In the genomic region with DNA sequence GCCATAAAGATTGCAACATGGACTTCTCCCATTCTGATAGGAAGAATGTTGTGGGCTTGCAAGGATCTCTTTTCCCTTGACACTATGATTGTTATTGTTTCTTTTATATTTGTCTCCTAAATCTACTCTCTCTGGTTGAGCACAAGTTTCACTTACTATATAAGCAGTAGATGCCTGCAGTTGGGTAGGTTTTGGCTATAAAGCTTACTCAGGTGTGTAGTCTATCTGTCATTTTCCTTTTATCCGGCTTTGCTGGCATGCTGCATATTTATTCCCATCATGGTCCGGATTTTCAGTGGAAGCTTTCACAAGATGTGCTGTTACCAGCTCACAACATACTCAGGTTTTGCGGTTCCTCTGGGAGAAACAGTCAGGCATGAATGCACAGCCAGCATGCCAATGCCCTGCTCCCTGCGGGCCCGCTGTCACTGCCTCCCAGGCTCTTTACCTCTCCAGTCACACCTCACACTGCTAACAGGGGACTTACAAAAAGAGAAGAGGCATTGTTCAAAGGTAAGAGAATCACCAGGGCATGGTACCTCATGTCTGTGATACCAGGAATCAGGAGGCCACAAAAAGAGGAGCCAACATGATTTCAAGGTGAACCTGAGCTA, we compare ENCODE assay signal across 24 mouse cellular contexts. TPM values are rescaled to one million over a fixed set of nuclear protein-coding genes. Genes with fewer than 3 reads are reported as not detected.
DNase-seq lines count a peak whose midpoint lies in the region; ATAC-seq and TF ChIP-seq lines count a peak whose summit lies in the region.
"Had no signal": no experiment of that assay in that cellular context is flagged by ENCODE, and none has a peak within 500 bp of the region (broad histone marks: within the 10 kb centered on the region; RNA-seq: fewer than 3 reads in every experiment).

No protein-coding gene starts in this region.

- H3K36me3 ChIP-seq in hindbrain, embryonic 15.5 days, result no peaks in the 10 kb centered on the region
- no peaks in the 10 kb centered on the region for H3K36me3 ChIP-seq in hindbrain, embryonic 12.5 days
- no peaks in the 10 kb centered on the region for H3K36me3 ChIP-seq in kidney, postnatal 0 days (ENCODE audit: insufficient read depth, low read length)
- H3K36me3 ChIP-seq in midbrain, embryonic 14.5 days (ENCODE audit: control insufficient read depth, insufficient read depth, low read length), result no peaks in the 10 kb centered on the region
- H3K36me3 ChIP-seq in neural tube, embryonic 12.5 days, result no peaks in the 10 kb centered on the region
- H3K36me3 ChIP-seq: embryonic facial prominence, embryonic 15.5 days; limb, embryonic 12.5 days; liver, embryonic 12.5 days; midbrain, embryonic 12.5 days had no signal

- H3K4me3 ChIP-seq in hindbrain, embryonic 15.5 days, result no peak overlapping the region
- no peak overlapping the region for H3K4me3 ChIP-seq in hindbrain, embryonic 12.5 days
- H3K4me3 ChIP-seq in kidney, postnatal 0 days (replicated peaks; ENCODE audit: low read depth, low read length), result no peak overlapping the region
- H3K4me3 ChIP-seq in midbrain, embryonic 14.5 days (replicated peaks; ENCODE audit: low read depth, low read length), result no peak overlapping the region
- no peak overlapping the region for H3K4me3 ChIP-seq in neural tube, embryonic 12.5 days
- H3K4me3 ChIP-seq: embryonic facial prominence, embryonic 15.5 days; layer of hippocampus, adult 2 months; limb, embryonic 12.5 days; liver, embryonic 12.5 days; midbrain, embryonic 12.5 days had no signal

- no peak overlapping the region for H3K4me2 ChIP-seq in hindbrain, embryonic 15.5 days
- no peak overlapping the region for H3K4me2 ChIP-seq in hindbrain, embryonic 12.5 days (replicated peaks)
- no peak overlapping the region for H3K4me2 ChIP-seq in kidney, postnatal 0 days (ENCODE audit: low read length)
- no peak overlapping the region for H3K4me2 ChIP-seq in midbrain, embryonic 14.5 days (ENCODE audit: low read length)
- H3K4me2 ChIP-seq in neural tube, embryonic 12.5 days (replicated peaks), result no peak overlapping the region
- H3K4me2 ChIP-seq: embryonic facial prominence, embryonic 15.5 days; limb, embryonic 12.5 days; liver, embryonic 12.5 days; midbrain, embryonic 12.5 days had no signal

- H3K9me3 ChIP-seq in hindbrain, embryonic 15.5 days, result no peaks in the 10 kb centered on the region
- H3K9me3 ChIP-seq in hindbrain, embryonic 12.5 days (replicated peaks), result no peaks in the 10 kb centered on the region
- no peaks in the 10 kb centered on the region for H3K9me3 ChIP-seq in kidney, postnatal 0 days (replicated peaks; ENCODE audit: low read length)
- no peaks in the 10 kb centered on the region for H3K9me3 ChIP-seq in midbrain, embryonic 14.5 days (ENCODE audit: control insufficient read depth, low read length)
- no peaks in the 10 kb centered on the region for H3K9me3 ChIP-seq in neural tube, embryonic 12.5 days
- H3K9me3 ChIP-seq: embryonic facial prominence, embryonic 15.5 days; limb, embryonic 12.5 days; liver, embryonic 12.5 days; midbrain, embryonic 12.5 days had no signal

- H3K4me1 ChIP-seq in hindbrain, embryonic 15.5 days (replicated peaks), result no peaks in the 10 kb centered on the region
- H3K4me1 ChIP-seq in hindbrain, embryonic 12.5 days, result no peaks in the 10 kb centered on the region; the same call in 1 of the 2 replicates
- no peaks in the 10 kb centered on the region for H3K4me1 ChIP-seq in kidney, postnatal 0 days (replicated peaks; ENCODE audit: insufficient read depth, low read length)
- H3K4me1 ChIP-seq in midbrain, embryonic 14.5 days (ENCODE audit: control insufficient read depth, insufficient read depth, low read length), result no peaks in the 10 kb centered on the region
- H3K4me1 ChIP-seq in neural tube, embryonic 12.5 days, result no peaks in the 10 kb centered on the region
- H3K4me1 ChIP-seq: embryonic facial prominence, embryonic 15.5 days; limb, embryonic 12.5 days; liver, embryonic 12.5 days; midbrain, embryonic 12.5 days had no signal

- H3K9ac ChIP-seq in hindbrain, embryonic 15.5 days, result no peak overlapping the region
- H3K9ac ChIP-seq in hindbrain, embryonic 12.5 days, result no peak overlapping the region
- no peak overlapping the region for H3K9ac ChIP-seq in kidney, postnatal 0 days (ENCODE audit: low read depth, low read length)
- no peak overlapping the region for H3K9ac ChIP-seq in midbrain, embryonic 14.5 days (replicated peaks; ENCODE audit: low read length)
- no peak overlapping the region for H3K9ac ChIP-seq in neural tube, embryonic 12.5 days
- H3K9ac ChIP-seq: embryonic facial prominence, embryonic 15.5 days; limb, embryonic 12.5 days; liver, embryonic 12.5 days; midbrain, embryonic 12.5 days had no signal

- no peak for TF ChIP-seq CTCF in kidney, postnatal 0 days (IDR thresholded peaks at IDR 0.05; ENCODE audit: low read depth)

- ATAC-seq in hindbrain, embryonic 15.5 days (ENCODE audit: low FRiP score, low read depth), result 0 out of 2 replicates have a peak, but pooled peaks have one; percentile 30
- no peak for ATAC-seq in hindbrain, embryonic 12.5 days (ENCODE audit: low FRiP score)
- ATAC-seq in kidney, postnatal 0 days (replicated peaks; ENCODE audit: low FRiP score, low read depth), result peak; percentile 71; the same call in 1 of the 2 replicates
- no peak for ATAC-seq in midbrain, embryonic 14.5 days (ENCODE audit: low FRiP score, low TSS enrichment)
- ATAC-seq in neural tube, embryonic 12.5 days (ENCODE audit: low FRiP score, low read depth), result peak; percentile 48; the same call in 1 of the 2 replicates
- ATAC-seq: forebrain, embryonic 16.5 days; inflammation-experienced regulatory T-cells, adult 6 months; liver, embryonic 12.5 days had no signal

- peak overlapping the region; percentile 42 for H3K27ac ChIP-seq in hindbrain, embryonic 15.5 days (replicated peaks)
- no peak overlapping the region for H3K27ac ChIP-seq in hindbrain, embryonic 12.5 days
- H3K27ac ChIP-seq in kidney, postnatal 0 days, result no peak overlapping the region
- no peak overlapping the region; the same call in 1 of the 2 replicates for H3K27ac ChIP-seq in midbrain, embryonic 14.5 days (replicated peaks; ENCODE audit: low read depth, low read length)
- H3K27ac ChIP-seq in neural tube, embryonic 12.5 days, result no peak overlapping the region
- H3K27ac ChIP-seq: embryonic facial prominence, embryonic 15.5 days; layer of hippocampus, adult 2 months; limb, embryonic 12.5 days; liver, embryonic 12.5 days; midbrain, embryonic 12.5 days had no signal

- WGBS in hindbrain, embryonic 15.5 days, result 74% methylated on average over 5 of the region's 5 CpGs
- 79% methylated on average over 5 of the region's 5 CpGs for WGBS in hindbrain, embryonic 12.5 days
- 24% methylated on average over 5 of the region's 5 CpGs for WGBS in kidney, postnatal 0 days
- 66% methylated on average over 5 of the region's 5 CpGs for WGBS in midbrain, embryonic 14.5 days
- 81% methylated on average over 5 of the region's 5 CpGs for WGBS in neural tube, embryonic 12.5 days

- no peaks in the 10 kb centered on the region for H3K27me3 ChIP-seq in hindbrain, embryonic 15.5 days
- no peaks in the 10 kb centered on the region for H3K27me3 ChIP-seq in hindbrain, embryonic 12.5 days
- H3K27me3 ChIP-seq in kidney, postnatal 0 days (ENCODE audit: insufficient read depth, low read length), result no peaks in the 10 kb centered on the region
- H3K27me3 ChIP-seq in midbrain, embryonic 14.5 days (ENCODE audit: control insufficient read depth, insufficient read depth, low read length), result no peaks in the 10 kb centered on the region
- no peaks in the 10 kb centered on the region for H3K27me3 ChIP-seq in neural tube, embryonic 12.5 days (replicated peaks)
- H3K27me3 ChIP-seq: embryonic facial prominence, embryonic 15.5 days; limb, embryonic 12.5 days; liver, embryonic 12.5 days; midbrain, embryonic 12.5 days had no signal

- DNase-seq in kidney, postnatal 0 days (ENCODE audit: low spot score), result peak; percentile 59
- no peak for DNase-seq in kidney, adult 18-20 months
- DNase-seq in midbrain, embryonic 14.5 days, result peak; percentile 24
- no peak for DNase-seq in ovary, postnatal 14 days (ENCODE audit: low spot score)
- DNase-seq in right cerebral cortex, postnatal 4 days, result no peak
- DNase-seq: cerebellum, adult 11 months; cerebellum, adult 9-11 months; gastrocnemius, postnatal 10 days; heart, adult 18-20 months; kidney, adult 8-10 months; lung, adult 18-20 months; lung, postnatal 10 days; thymus, adult 18-20 months; thymus, postnatal 36 days had no signal

RNA-seq across cellular contexts. Expression of a gene that starts 37.3 kb away (rescaled TPM):
- polyA plus RNA-seq in hindbrain, embryonic 15.5 days (2015; fragmentation: Nextera tagmentation; extraction: Ambion mirVana), result 81.5 and 84.8 TPM in 2 replicates
- 20.1 and 25.7 TPM in 2 replicates for polyA plus RNA-seq in hindbrain, embryonic 12.5 days (2016; fragmentation: Nextera tagmentation; extraction: Ambion mirVana)
- polyA plus RNA-seq in kidney, postnatal 0 days (2015; fragmentation: Nextera tagmentation; extraction: Ambion mirVana), result 0.28 and 0.41 TPM in 2 replicates
- polyA plus RNA-seq in midbrain, embryonic 14.5 days (2014; fragmentation: Nextera tagmentation; extraction: Ambion mirVana), result 125 and 140 TPM in 2 replicates
- 36.0 and 41.8 TPM in 2 replicates for polyA plus RNA-seq in neural tube, embryonic 12.5 days (2016; fragmentation: Nextera tagmentation; extraction: Ambion mirVana)

RNA-seq across cellular contexts. Expression of a gene that starts 54.1 kb away (rescaled TPM):
- polyA plus RNA-seq in hindbrain, embryonic 15.5 days (2015; fragmentation: Nextera tagmentation; extraction: Ambion mirVana), result 0.83 and 2.0 TPM in 2 replicates
- polyA plus RNA-seq in hindbrain, embryonic 12.5 days (2016; fragmentation: Nextera tagmentation; extraction: Ambion mirVana), result 3.2 and 3.9 TPM in 2 replicates
- 2.9 and 3.5 TPM in 2 replicates for polyA plus RNA-seq in kidney, postnatal 0 days (2015; fragmentation: Nextera tagmentation; extraction: Ambion mirVana)
- 0.84 and 2.4 TPM in 2 replicates for polyA plus RNA-seq in midbrain, embryonic 14.5 days (2014; fragmentation: Nextera tagmentation; extraction: Ambion mirVana)
- polyA plus RNA-seq in neural tube, embryonic 12.5 days (2016; fragmentation: Nextera tagmentation; extraction: Ambion mirVana), result 3.8 and 4.5 TPM in 2 replicates

Comparison
In these comparisons a context has a peak if more than half of its experiments do, and no peak if none do; other contexts are left out.
1. ATAC-seq: peak in hindbrain, embryonic 15.5 days (single experiment), kidney, postnatal 0 days (single experiment) and neural tube, embryonic 12.5 days (single experiment); none in hindbrain, embryonic 12.5 days (single experiment) and midbrain, embryonic 14.5 days (single experiment).
2. DNase-seq: peak in kidney, postnatal 0 days (single experiment) and midbrain, embryonic 14.5 days (single experiment); none in kidney, adult 18-20 months (single experiment), ovary, postnatal 14 days (single experiment) and right cerebral cortex, postnatal 4 days (single experiment).
3. RNA of a gene that starts 37.3 kb away (polyA plus RNA-seq): 125 to 140 TPM in midbrain, embryonic 14.5 days, 81.5 to 84.8 TPM in hindbrain, embryonic 15.5 days, 36.0 to 41.8 TPM in neural tube, embryonic 12.5 days and 20.1 to 25.7 TPM in hindbrain, embryonic 12.5 days; 0.28 to 0.41 TPM in kidney, postnatal 0 days; every median in the first group is over 10 times any median in the second.